ENCODE assay signal across 9 mouse cellular contexts in genomic region chr11:60202710-60203638, GRCm38 (mm10). TPM values are rescaled to one million over a fixed set of nuclear protein-coding genes. Genes with fewer than 3 reads are reported as not detected.
DNase-seq lines count a peak whose midpoint lies in the region; ATAC-seq and TF ChIP-seq lines count a peak whose summit lies in the region.
"Had no signal": no experiment of that assay in that cellular context is flagged by ENCODE, and none has a peak within 500 bp of the region (broad histone marks: within the 10 kb centered on the region; RNA-seq: fewer than 3 reads in every experiment).

No protein-coding gene starts in this region.

- H3K27me3 ChIP-seq in CH12.LX (replicated peaks): no peaks in the 10 kb centered on the region
- no peaks in the 10 kb centered on the region for H3K27me3 ChIP-seq in embryonic facial prominence, embryonic 12.5 days
- no peaks in the 10 kb centered on the region for H3K27me3 ChIP-seq in hindbrain, postnatal 0 days (ENCODE audit: insufficient read depth, low read length)
- H3K27me3 ChIP-seq: lung, embryonic 15.5 days had no signal

- H3K4me1 ChIP-seq in CH12.LX (ENCODE audit: control insufficient read depth in 1 of 2, insufficient read depth in 2 of 2): peaks cover 1 to 13% of the 10 kb centered on the region in 2 experiments; a peak in 3 of 4 replicates
- peaks cover 11% of the 10 kb centered on the region for H3K4me1 ChIP-seq in embryonic facial prominence, embryonic 12.5 days
- peaks cover 24% of the 10 kb centered on the region for H3K4me1 ChIP-seq in hindbrain, postnatal 0 days (ENCODE audit: insufficient read depth, low read length)

- in situ Hi-C loops in CH12.LX (cut with MboI; ENCODE audit: low pct_ligation_motif_present, low pct_unique_long_range_greater_than_20kb, low sequenced_read_pairs): no loop called here

- no peak overlapping the region for H3K4me2 ChIP-seq in CH12.LX (ENCODE audit: insufficient read depth, low read depth, poor library complexity, severe bottlenecking)
- H3K4me2 ChIP-seq in embryonic facial prominence, embryonic 12.5 days (replicated peaks): no peak overlapping the region
- H3K4me2 ChIP-seq in hindbrain, postnatal 0 days (ENCODE audit: low read depth, low read length): no peak overlapping the region
- H3K4me2 ChIP-seq: lung, embryonic 15.5 days had no signal

- TF ChIP-seq CTCF in CH12.LX (conservative IDR thresholded peaks at IDR 0.05 in 1 of 2, IDR thresholded peaks at IDR 0.05 in 1 of 2; ENCODE audit: low read depth in 2 of 2, low read length in 2 of 2): no peak
- TF ChIP-seq CTCF in hindbrain, postnatal 0 days (IDR thresholded peaks at IDR 0.05; ENCODE audit: low read depth): no peak

- peaks cover 90 to 99% of the 10 kb centered on the region in 2 experiments for H3K36me3 ChIP-seq in CH12.LX (replicated peaks in 1 of 2; ENCODE audit: control insufficient read depth in 1 of 2, insufficient read depth in 1 of 2, low read length in 1 of 2)
- peaks cover 89% of the 10 kb centered on the region for H3K36me3 ChIP-seq in embryonic facial prominence, embryonic 12.5 days
- peaks cover 29% of the 10 kb centered on the region for H3K36me3 ChIP-seq in hindbrain, postnatal 0 days (ENCODE audit: insufficient read depth, low read length)

- no peak for TF ChIP-seq POLR2A in CH12.LX (IDR thresholded peaks at IDR 0.05; ENCODE audit: low read depth, low read length)

- H3K79me2 ChIP-seq in CH12.LX (replicated peaks; ENCODE audit: control insufficient read depth, extremely low read depth, insufficient read depth, poor library complexity, severe bottlenecking): peaks cover 15% of the 10 kb centered on the region

- no peaks in the 10 kb centered on the region for H3K9me3 ChIP-seq in CH12.LX (replicated peaks; ENCODE audit: low read length)
- no peaks in the 10 kb centered on the region for H3K9me3 ChIP-seq in embryonic facial prominence, embryonic 12.5 days
- H3K9me3 ChIP-seq in hindbrain, postnatal 0 days (ENCODE audit: low read length): no peaks in the 10 kb centered on the region
- H3K9me3 ChIP-seq: lung, embryonic 15.5 days had no signal

- no peak overlapping the region for H3K27ac ChIP-seq in CH12.LX (ENCODE audit: insufficient read depth, low read depth)
- H3K27ac ChIP-seq in embryonic facial prominence, embryonic 12.5 days: 0 out of 2 replicates have a peak overlapping the region, but pooled peaks have one; percentile 25
- H3K27ac ChIP-seq in hindbrain, postnatal 0 days: peak overlapping the region; percentile 52
- H3K27ac ChIP-seq: lung, embryonic 15.5 days had no signal

- H3K4me3 ChIP-seq in CH12.LX (replicated peaks in 1 of 3; ENCODE audit: low read depth in 2 of 3, low read length in 2 of 3, poor library complexity in 1 of 3): no peak overlapping the region
- no peak overlapping the region for H3K4me3 ChIP-seq in embryonic facial prominence, embryonic 12.5 days
- no peak overlapping the region for H3K4me3 ChIP-seq in hindbrain, postnatal 0 days (ENCODE audit: low read length)
- H3K4me3 ChIP-seq: lung, embryonic 15.5 days had no signal

- TF ChIP-seq EP300 in CH12.LX (IDR thresholded peaks at IDR 0.05; ENCODE audit: low read length): no peak

- ATAC-seq in embryonic facial prominence, embryonic 12.5 days (ENCODE audit: insufficient number of reproducible peaks, insufficient read depth, low FRiP score, low TSS enrichment): no peak
- ATAC-seq in hindbrain, postnatal 0 days: peak; percentile 13; the same call in 1 of the 2 replicates

- dilution Hi-C loops in CH12.LX (cut with MboI; ENCODE audit: extremely low pct_ligation_motif_present, extremely low pct_unique_long_range_greater_than_20kb, low sequenced_read_pairs): no loop called here

- no peak for DNase-seq in CH12.LX (ENCODE audit: extremely low read depth)
- DNase-seq in brain, adult 2 months (ENCODE audit: low read depth, low spot score): peak; percentile 74
- peak; percentile 60 for DNase-seq in hindbrain, postnatal 0 days (ENCODE audit: low spot score)
- DNase-seq in adrenal gland, adult 18-20 months (ENCODE audit: low spot score in 2 of 2): no peak
- DNase-seq in testis, postnatal 14 days (ENCODE audit: low spot score): no peak
- no peak for DNase-seq in spleen, postnatal 36 days (ENCODE audit: low spot score in 2 of 2)
- DNase-seq: kidney, postnatal 4 days had no signal

- 92% methylated on average over 26 of the region's 26 CpGs for WGBS in embryonic facial prominence, embryonic 12.5 days
- 61% methylated on average over 26 of the region's 26 CpGs for WGBS in hindbrain, postnatal 0 days

- no peak for TF ChIP-seq RAD21 in CH12.LX (IDR thresholded peaks at IDR 0.05; ENCODE audit: low read depth, low read length)

- H3K9ac ChIP-seq in CH12.LX (ENCODE audit: insufficient read depth, low read depth): no peak overlapping the region
- H3K9ac ChIP-seq in embryonic facial prominence, embryonic 12.5 days: no peak overlapping the region; the same call in 1 of the 2 replicates
- no peak overlapping the region for H3K9ac ChIP-seq in hindbrain, postnatal 0 days (replicated peaks; ENCODE audit: low read length)
- H3K9ac ChIP-seq: lung, embryonic 15.5 days had no signal

TF ChIP-seq in CH12.LX, 34 proteins besides CTCF, POLR2A, EP300 and RAD21:
- TF ChIP-seq JUN (IDR thresholded peaks at IDR 0.05; ENCODE audit: insufficient read depth, low read depth, low read length) (no peak), ELF1 (IDR thresholded peaks at IDR 0.05; ENCODE audit: low read depth, low read length) (no peak), USF2 (conservative IDR thresholded peaks at IDR 0.05; ENCODE audit: low read depth, low read length) (no peak), MYC (IDR thresholded peaks at IDR 0.05; ENCODE audit: low read depth, low read length) (no peak), GABPA (IDR thresholded peaks at IDR 0.05; ENCODE audit: insufficient replicate concordance, low read depth, low read length) (no peak), PAX5 (IDR thresholded peaks at IDR 0.05; ENCODE audit: low read length) (no peak), ZMIZ1 (IDR thresholded peaks at IDR 0.05; ENCODE audit: low read depth, low read length) (0 out of 2 replicates have a peak, but pooled peaks have one; percentile 8)
TF ChIP-seq in CH12.LX: peak in this region for 1.

RNA-seq across cellular contexts. Expression of gene Srebf1, which starts 19.4 kb away (rescaled TPM):
- total RNA-seq in CH12.LX (2012; rRNA removed): 126 and 129 TPM in 2 replicates
- 68.7 and 69.8 TPM in 2 replicates for total RNA-seq in CH12.LX (2014; rRNA removed)
- 120 and 142 TPM in 2 replicates for polyA plus RNA-seq in CH12.LX (2012; ENCODE audit: insufficient read length, low read depth)
- 54.8 and 56.6 TPM in 2 replicates for polyA plus RNA-seq in embryonic facial prominence, embryonic 12.5 days (2016; fragmentation: Nextera tagmentation; extraction: Ambion mirVana)
- total RNA-seq in hindbrain, postnatal 0 days (2014; rRNA removed): 163 and 169 TPM in 2 replicates
- polyA plus RNA-seq in hindbrain, postnatal 0 days (2015; fragmentation: Nextera tagmentation; extraction: Ambion mirVana): 50.6 and 59.5 TPM in 2 replicates
- 100 to 1,000 TPM; 141 to 185 TPM for total RNA-seq in adrenal gland, adult 18-20 months (2021)

Comparison
In these comparisons a context has a peak if more than half of its experiments do, and no peak if none do; other contexts are left out.
1. DNase-seq: peak in brain, adult 2 months (single experiment) and hindbrain, postnatal 0 days (single experiment); none in CH12.LX (single experiment), adrenal gland, adult 18-20 months (0 of 2), testis, postnatal 14 days (single experiment) and spleen, postnatal 36 days (0 of 2).